Mouse (Mus musculus) erythroblast, adult 5-6 weeks (primary cell): ENCODE data around the gene Nr4a1. TPM values are rescaled to one million over a fixed set of nuclear protein-coding genes. Genes with fewer than 3 reads are reported as not detected.
A peak's percentile ranks its signal among the peaks of the same experiment; 100 is the strongest.

Experiments used
- ATAC-seq: replicated peaks from 2 replicates; pipeline ENCODE4 v1.8.0; 2016; ENCODE audit warnings: moderate number of reproducible peaks, mild to moderate bottlenecking, moderate TSS enrichment, inconsistent platforms; ENCODE audit not compliant: poor library complexity, low FRiP score, severe bottlenecking
- total RNA-seq, 2 experiments: library from RNA; stranded (forward) in 1 of 2; stranded (reverse) in 1 of 2; fragments of 150-400 nt in 1 of 2; fragments of 200-764, 138-1000 nt in 1 of 2; gene quantifications; 2 replicates each; pipeline versions ENCODE4 v1.2.3 to v1.2.4; 2015 to 2017; ENCODE audit warnings: low replicate concordance in 2 of 2

Gene Nr4a1
- total RNA-seq (2015; ENCODE audit: low replicate concordance) = 3.3 and 11.3 TPM in 2 replicates
- 6.0 and 15.7 TPM in 2 replicates for total RNA-seq (2017; ENCODE audit: low replicate concordance)

GRCm38 (mm10) chr15:101253886-101254795 lies at the start of gene Nr4a1:
Nr4a1 (plus strand) TSS chr15:101254269.
- ATAC-seq = no peak

- no peak for ATAC-seq
These were observed 49.3 kb upstream of the Nr4a1 start for GRCm38 (mm10) chr15:101204781-101205180.

- ATAC-seq = 0 out of 2 replicates have a peak, but pooled peaks have one; percentile 66
These were observed 43.8 kb upstream of the Nr4a1 start for GRCm38 (mm10) chr15:101210228-101210627.

GRCm38 (mm10) chr15:101210998-101211613 lies 43.0 kb upstream of the Nr4a1 start:
- 0 out of 2 replicates have a peak, but pooled peaks have one; percentile 42 for ATAC-seq

- no peak for ATAC-seq
These were observed 41.6 kb upstream of the Nr4a1 start for GRCm38 (mm10) chr15:101212435-101212834.

- ATAC-seq = no peak
These were observed 38.9 kb upstream of the Nr4a1 start for GRCm38 (mm10) chr15:101215136-101215535.

GRCm38 (mm10) chr15:101216036-101216435 lies 38.0 kb upstream of the Nr4a1 start:
- ATAC-seq = no peak

- no peak for ATAC-seq
These were observed 33.2 kb upstream of the Nr4a1 start for GRCm38 (mm10) chr15:101220905-101221297.

GRCm38 (mm10) chr15:101221298-101222104 lies 32.6 kb upstream of the Nr4a1 start:
- ATAC-seq = no peak

GRCm38 (mm10) chr15:101222897-101223482 lies 31.1 kb upstream of the Nr4a1 start:
- ATAC-seq = no peak

GRCm38 (mm10) chr15:101223596-101223995 lies 30.5 kb upstream of the Nr4a1 start:
- no peak for ATAC-seq

- no peak for ATAC-seq
These were observed 29.8 kb upstream of the Nr4a1 start, which contains the start of gene Grasp for GRCm38 (mm10) chr15:101224006-101224906. Grasp (plus strand) TSS chr15:101224188.

- no peak for ATAC-seq
These were observed 29.1 kb upstream of the Nr4a1 start for GRCm38 (mm10) chr15:101224977-101225376.

GRCm38 (mm10) chr15:101227971-101228370 lies 26.1 kb upstream of the Nr4a1 start:
- no peak for ATAC-seq

GRCm38 (mm10) chr15:101228866-101229590 lies 25.0 kb upstream of the Nr4a1 start:
- ATAC-seq = no peak

- ATAC-seq = no peak
These were observed 23.6 kb upstream of the Nr4a1 start for GRCm38 (mm10) chr15:101230503-101230902.

- peak; percentile 33; the same call in 1 of the 2 replicates for ATAC-seq
These were observed 22.9 kb upstream of the Nr4a1 start for GRCm38 (mm10) chr15:101230995-101231647.
